ENCODE assay signal across 18 mouse cellular contexts in genomic region chr12:35357901-35358300, GRCm38 (mm10).
"Had no signal": no experiment of that assay in that cellular context is flagged by ENCODE, and none has a peak within 500 bp of the region (broad histone marks: within the 10 kb centered on the region; RNA-seq: fewer than 3 reads in every experiment).

No protein-coding gene starts in this region.

- H3K4me1 ChIP-seq: midbrain, embryonic 10.5 days; midbrain, embryonic 12.5 days; neural tube, embryonic 13.5 days; neural tube, embryonic 15.5 days had no signal

- H3K4me3 ChIP-seq: midbrain, embryonic 10.5 days; midbrain, embryonic 12.5 days; myocyte; neural tube, embryonic 13.5 days; neural tube, embryonic 15.5 days had no signal

- H3K27ac ChIP-seq: midbrain, embryonic 10.5 days; midbrain, embryonic 12.5 days; neural tube, embryonic 13.5 days; neural tube, embryonic 15.5 days had no signal

- ATAC-seq: midbrain, embryonic 16.5 days had no signal

- H3K27me3 ChIP-seq: midbrain, embryonic 12.5 days; neural tube, embryonic 13.5 days; neural tube, embryonic 15.5 days had no signal

- DNase-seq: lung, adult 18-20 months; lung, embryonic 14.5 days; lung, postnatal 10 days; lung, postnatal 4 days; midbrain, embryonic 14.5 days; retina, postnatal 1 day; right cerebral cortex, adult 18-20 months; right cerebral cortex, postnatal 25 days; right cerebral cortex, postnatal 4 days; spleen, adult 18-20 months; thymus, adult 2 months; thymus, postnatal 36 days had no signal
